22 mouse cellular contexts compared by ENCODE assay signal in genomic region chr5:65760599-65760998, GRCm38 (mm10). TPM values are rescaled to one million over a fixed set of nuclear protein-coding genes. Genes with fewer than 3 reads are reported as not detected.
DNase-seq lines count a peak whose midpoint lies in the region; ATAC-seq and TF ChIP-seq lines count a peak whose summit lies in the region.
"Had no signal": no experiment of that assay in that cellular context is flagged by ENCODE, and none has a peak within 500 bp of the region (broad histone marks: within the 10 kb centered on the region; RNA-seq: fewer than 3 reads in every experiment).

No protein-coding gene starts in this region.

- no peaks in the 10 kb centered on the region for H3K36me3 ChIP-seq in heart, embryonic 10.5 days
- no peaks in the 10 kb centered on the region for H3K36me3 ChIP-seq in liver, embryonic 12.5 days
- no peaks in the 10 kb centered on the region for H3K36me3 ChIP-seq in liver, embryonic 11.5 days (ENCODE audit: control insufficient read depth, insufficient read depth, low read length)
- H3K36me3 ChIP-seq in liver, embryonic 15.5 days (replicated peaks), result no peaks in the 10 kb centered on the region
- no peaks in the 10 kb centered on the region for H3K36me3 ChIP-seq in liver, postnatal 0 days (replicated peaks; ENCODE audit: insufficient read depth, low read length)
- H3K36me3 ChIP-seq: embryonic facial prominence, embryonic 15.5 days; forebrain, embryonic 12.5 days had no signal

- no peak overlapping the region for H3K4me3 ChIP-seq in heart, embryonic 10.5 days
- no peak overlapping the region for H3K4me3 ChIP-seq in liver, embryonic 12.5 days
- no peak overlapping the region for H3K4me3 ChIP-seq in liver, embryonic 11.5 days (ENCODE audit: low read depth, low read length)
- no peak overlapping the region for H3K4me3 ChIP-seq in liver, embryonic 15.5 days (replicated peaks)
- H3K4me3 ChIP-seq in liver, postnatal 0 days (ENCODE audit: low read depth, low read length), result no peak overlapping the region
- H3K4me3 ChIP-seq: embryonic facial prominence, embryonic 13.5 days; embryonic facial prominence, embryonic 15.5 days; erythroblast, embryonic 14.5 days; forebrain, embryonic 10.5 days; forebrain, embryonic 12.5 days had no signal

- H3K9me3 ChIP-seq in heart, embryonic 10.5 days, result no peaks in the 10 kb centered on the region
- no peaks in the 10 kb centered on the region for H3K9me3 ChIP-seq in liver, embryonic 12.5 days (replicated peaks)
- no peaks in the 10 kb centered on the region for H3K9me3 ChIP-seq in liver, embryonic 11.5 days (ENCODE audit: control insufficient read depth, low read length)
- no peaks in the 10 kb centered on the region for H3K9me3 ChIP-seq in liver, embryonic 15.5 days (replicated peaks)
- no peaks in the 10 kb centered on the region for H3K9me3 ChIP-seq in liver, postnatal 0 days (ENCODE audit: low read length)
- H3K9me3 ChIP-seq: embryonic facial prominence, embryonic 13.5 days; embryonic facial prominence, embryonic 15.5 days; forebrain, embryonic 10.5 days; forebrain, embryonic 12.5 days had no signal

- TF ChIP-seq EP300 in liver, postnatal 0 days (IDR thresholded peaks at IDR 0.05; ENCODE audit: low read depth), result no peak

- WGBS in heart, embryonic 10.5 days, result 75% methylated on average over 2 of the region's 2 CpGs
- 73% methylated on average over 2 of the region's 2 CpGs for WGBS in liver, embryonic 12.5 days (ENCODE audit: insufficient replicate concordance)
- 72% methylated on average over 2 of the region's 2 CpGs for WGBS in liver, embryonic 11.5 days
- WGBS in liver, embryonic 15.5 days (ENCODE audit: insufficient replicate concordance), result 58% methylated on average over 2 of the region's 2 CpGs
- WGBS in liver, postnatal 0 days (ENCODE audit: insufficient replicate concordance), result 65% methylated on average over 2 of the region's 2 CpGs

- DNase-seq in heart, embryonic 10.5 days (ENCODE audit: low spot score), result peak; percentile 59
- no peak for DNase-seq in heart, adult 18-20 months
- no peak for DNase-seq in liver, embryonic 11.5 days (ENCODE audit: low spot score)
- DNase-seq in liver, postnatal 0 days, result no peak
- DNase-seq: adrenal gland, adult 2 months; adrenal gland, postnatal 10 days; adrenal gland, postnatal 25 days; cerebellum, adult 11 months; cerebellum, adult 18-20 months; cerebellum, adult 8-10 months; cerebellum, adult 9-11 months; cerebellum, postnatal 14 days; cerebellum, postnatal 36 days; embryo, embryonic 11 days had no signal

- TF ChIP-seq CTCF in liver, postnatal 0 days (IDR thresholded peaks at IDR 0.05; ENCODE audit: low read depth), result no peak

- H3K4me1 ChIP-seq in heart, embryonic 10.5 days, result peaks cover 12% of the 10 kb centered on the region
- H3K4me1 ChIP-seq in liver, embryonic 12.5 days, result peaks cover 26% of the 10 kb centered on the region
- peaks cover 15% of the 10 kb centered on the region for H3K4me1 ChIP-seq in liver, embryonic 11.5 days (replicated peaks; ENCODE audit: control insufficient read depth, insufficient read depth, low read length)
- peaks cover 24% of the 10 kb centered on the region for H3K4me1 ChIP-seq in liver, embryonic 15.5 days (replicated peaks)
- H3K4me1 ChIP-seq in liver, postnatal 0 days (ENCODE audit: insufficient read depth), result peaks cover 9% of the 10 kb centered on the region

- H3K9ac ChIP-seq in liver, embryonic 12.5 days, result no peak overlapping the region
- H3K9ac ChIP-seq in liver, embryonic 11.5 days (ENCODE audit: low read depth, low read length), result no peak overlapping the region
- H3K9ac ChIP-seq in liver, embryonic 15.5 days, result no peak overlapping the region
- no peak overlapping the region for H3K9ac ChIP-seq in liver, postnatal 0 days (replicated peaks)
- H3K9ac ChIP-seq: embryonic facial prominence, embryonic 13.5 days; embryonic facial prominence, embryonic 15.5 days; forebrain, embryonic 12.5 days had no signal

- no peak for ATAC-seq in liver, embryonic 12.5 days
- ATAC-seq in liver, embryonic 11.5 days (replicated peaks; ENCODE audit: low FRiP score), result no peak
- ATAC-seq in liver, embryonic 15.5 days (ENCODE audit: insufficient read depth), result no peak
- no peak for ATAC-seq in liver, postnatal 0 days
- ATAC-seq: forebrain, embryonic 14.5 days had no signal

- no peak overlapping the region for H3K27ac ChIP-seq in heart, embryonic 10.5 days
- H3K27ac ChIP-seq in liver, embryonic 12.5 days, result peak overlapping the region; percentile 69
- no peak overlapping the region for H3K27ac ChIP-seq in liver, embryonic 11.5 days (ENCODE audit: low read depth, low read length)
- H3K27ac ChIP-seq in liver, embryonic 15.5 days (replicated peaks), result peak overlapping the region; percentile 69
- no peak overlapping the region for H3K27ac ChIP-seq in liver, postnatal 0 days (ENCODE audit: low read depth)
- H3K27ac ChIP-seq: embryonic facial prominence, embryonic 13.5 days; embryonic facial prominence, embryonic 15.5 days; forebrain, embryonic 10.5 days; forebrain, embryonic 12.5 days had no signal

- H3K4me2 ChIP-seq in liver, embryonic 12.5 days, result 0 out of 2 replicates have a peak overlapping the region, but pooled peaks have one; percentile 9
- no peak overlapping the region for H3K4me2 ChIP-seq in liver, embryonic 11.5 days
- no peak overlapping the region for H3K4me2 ChIP-seq in liver, embryonic 15.5 days
- H3K4me2 ChIP-seq in liver, postnatal 0 days (ENCODE audit: low read depth, low read length), result no peak overlapping the region
- H3K4me2 ChIP-seq: embryonic facial prominence, embryonic 13.5 days; embryonic facial prominence, embryonic 15.5 days; forebrain, embryonic 12.5 days had no signal

- no peaks in the 10 kb centered on the region for H3K27me3 ChIP-seq in heart, embryonic 10.5 days (ENCODE audit: insufficient read depth, poor library complexity, severe bottlenecking)
- no peaks in the 10 kb centered on the region for H3K27me3 ChIP-seq in liver, embryonic 12.5 days (replicated peaks)
- H3K27me3 ChIP-seq in liver, embryonic 11.5 days (replicated peaks; ENCODE audit: control insufficient read depth, insufficient read depth, low read length), result no peaks in the 10 kb centered on the region
- H3K27me3 ChIP-seq in liver, embryonic 15.5 days, result no peaks in the 10 kb centered on the region
- no peaks in the 10 kb centered on the region for H3K27me3 ChIP-seq in liver, postnatal 0 days (ENCODE audit: insufficient read depth, low read length)
- H3K27me3 ChIP-seq: embryonic facial prominence, embryonic 13.5 days; embryonic facial prominence, embryonic 15.5 days; forebrain, embryonic 12.5 days had no signal

RNA-seq across cellular contexts. Expression of gene N4bp2, which starts 2.7 kb away (rescaled TPM):
- polyA plus RNA-seq in heart, embryonic 10.5 days (2016; fragmentation: Nextera tagmentation; extraction: Ambion mirVana), result 31.6 and 33.1 TPM in 2 replicates
- 10 to 100 TPM in 1 of 2 experiments, 1 to 10 TPM in 1; 9.8 to 11.5 TPM for total RNA-seq in heart, adult 18-20 months (2021)
- 17.9 and 18.5 TPM in 2 replicates for polyA plus RNA-seq in liver, embryonic 12.5 days (2016; fragmentation: Nextera tagmentation; extraction: Ambion mirVana)
- polyA plus RNA-seq in liver, embryonic 11.5 days (2014; fragmentation: Nextera tagmentation; extraction: Ambion mirVana), result 28.2 and 31.6 TPM in 2 replicates
- polyA plus RNA-seq in liver, embryonic 15.5 days (2015; fragmentation: Nextera tagmentation; extraction: Ambion mirVana), result 7.8 and 8.5 TPM in 2 replicates
- polyA plus RNA-seq in liver, postnatal 0 days (2015; fragmentation: Nextera tagmentation; extraction: Ambion mirVana), result 4.6 and 5.1 TPM in 2 replicates

Comparison
In these comparisons a context has a peak if more than half of its experiments do, and no peak if none do; other contexts are left out.
1. H3K27ac ChIP-seq: peak in liver, embryonic 12.5 days (single experiment) and liver, embryonic 15.5 days (single experiment); none in heart, embryonic 10.5 days (single experiment), liver, embryonic 11.5 days (single experiment) and liver, postnatal 0 days (single experiment).